In the genomic region with DNA sequence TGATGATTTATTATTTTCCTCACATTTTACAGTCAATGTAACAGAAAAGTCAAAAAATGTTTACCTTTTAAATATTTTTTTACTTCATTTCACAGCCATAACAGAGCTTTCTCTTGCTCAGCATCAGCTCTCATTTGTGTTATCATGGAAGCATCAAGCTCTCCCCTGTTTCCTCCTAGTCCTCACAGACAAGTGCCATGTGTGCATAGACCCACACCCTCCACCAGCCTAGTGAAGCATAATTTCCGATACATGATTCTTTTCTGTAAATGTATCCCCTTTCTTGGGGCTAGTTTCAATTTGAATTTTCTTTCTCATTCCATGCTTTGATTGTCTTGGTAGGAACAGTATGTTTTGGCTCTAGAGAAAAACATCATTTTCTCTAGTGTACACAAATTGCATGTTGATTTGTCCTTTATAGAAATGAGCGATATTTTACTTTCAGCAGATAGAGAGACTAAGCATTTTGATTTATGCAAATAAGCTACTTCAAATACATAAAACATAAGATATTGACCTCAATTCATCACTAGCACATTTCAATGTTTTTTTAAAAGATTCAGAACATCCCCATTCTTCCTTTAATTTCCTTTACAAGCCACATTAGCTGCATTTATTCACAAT, we compare ENCODE assay signal across 27 mouse cellular contexts.
A peak's percentile ranks its signal among the peaks of the same experiment; 100 is the strongest.
DNase-seq lines count a peak whose midpoint lies in the region; ATAC-seq and TF ChIP-seq lines count a peak whose summit lies in the region.
"Had no signal": no experiment of that assay in that cellular context is flagged by ENCODE, and none has a peak within 500 bp of the region (broad histone marks: within the 10 kb centered on the region; RNA-seq: fewer than 3 reads in every experiment).

No protein-coding gene starts in this region.

- H3K4me1 ChIP-seq in forebrain, embryonic 13.5 days: no peaks in the 10 kb centered on the region
- no peaks in the 10 kb centered on the region for H3K4me1 ChIP-seq in forebrain, embryonic 12.5 days
- no peaks in the 10 kb centered on the region for H3K4me1 ChIP-seq in hindbrain, embryonic 13.5 days (replicated peaks)
- no peaks in the 10 kb centered on the region for H3K4me1 ChIP-seq in hindbrain, postnatal 0 days (ENCODE audit: insufficient read depth, low read length)
- H3K4me1 ChIP-seq in midbrain, embryonic 16.5 days (ENCODE audit: control insufficient read depth, insufficient read depth, low read length): no peaks in the 10 kb centered on the region
- no peaks in the 10 kb centered on the region for H3K4me1 ChIP-seq in midbrain, embryonic 11.5 days (ENCODE audit: control insufficient read depth, insufficient read depth, low read length)
- H3K4me1 ChIP-seq in intestine, embryonic 15.5 days (replicated peaks): no peaks in the 10 kb centered on the region
- H3K4me1 ChIP-seq: embryonic facial prominence, embryonic 12.5 days; embryonic facial prominence, embryonic 15.5 days; heart, embryonic 10.5 days; heart, embryonic 13.5 days; hindbrain, embryonic 12.5 days had no signal

- H3K27ac ChIP-seq in forebrain, embryonic 13.5 days: no peak overlapping the region
- no peak overlapping the region for H3K27ac ChIP-seq in forebrain, embryonic 12.5 days
- peak overlapping the region; percentile 46; the same call in 1 of the 2 replicates for H3K27ac ChIP-seq in hindbrain, embryonic 13.5 days
- no peak overlapping the region for H3K27ac ChIP-seq in hindbrain, postnatal 0 days
- H3K27ac ChIP-seq in midbrain, embryonic 16.5 days (ENCODE audit: low read length): peak overlapping the region; percentile 8; the same call in 1 of the 2 replicates
- H3K27ac ChIP-seq in midbrain, embryonic 11.5 days (ENCODE audit: low read depth, low read length): no peak overlapping the region
- H3K27ac ChIP-seq in intestine, embryonic 15.5 days: no peak overlapping the region
- H3K27ac ChIP-seq: embryonic facial prominence, embryonic 12.5 days; embryonic facial prominence, embryonic 15.5 days; heart, adult 2 months; heart, embryonic 10.5 days; heart, embryonic 13.5 days; hindbrain, embryonic 12.5 days had no signal

- no peak overlapping the region for H3K9ac ChIP-seq in forebrain, embryonic 13.5 days
- H3K9ac ChIP-seq in forebrain, embryonic 12.5 days: no peak overlapping the region
- H3K9ac ChIP-seq in hindbrain, embryonic 13.5 days: no peak overlapping the region
- H3K9ac ChIP-seq in hindbrain, postnatal 0 days (replicated peaks; ENCODE audit: low read length): no peak overlapping the region
- H3K9ac ChIP-seq in midbrain, embryonic 16.5 days (ENCODE audit: low read depth, low read length): no peak overlapping the region
- no peak overlapping the region for H3K9ac ChIP-seq in midbrain, embryonic 11.5 days (ENCODE audit: low read length)
- H3K9ac ChIP-seq in intestine, embryonic 15.5 days: no peak overlapping the region
- H3K9ac ChIP-seq: embryonic facial prominence, embryonic 12.5 days; embryonic facial prominence, embryonic 15.5 days; heart, embryonic 13.5 days; hindbrain, embryonic 12.5 days had no signal

- no peak for DNase-seq in hindbrain, postnatal 0 days (ENCODE audit: low spot score)
- no peak for DNase-seq in midbrain, embryonic 11.5 days (ENCODE audit: low spot score, missing footprints)
- DNase-seq in layer of hippocampus, postnatal 25 days (ENCODE audit: extremely low spot score in 1 of 2, low spot score in 1 of 2): no peak
- DNase-seq: adrenal gland, adult 8-10 months; adrenal gland, postnatal 25 days; cerebellum, adult 11 months; cerebellum, adult 2 months; cerebellum, adult 9-11 months; cerebellum, postnatal 25 days; gastrocnemius, postnatal 10 days; gastrocnemius, postnatal 36 days; heart, adult 2 months; heart, postnatal 14 days had no signal

- H3K36me3 ChIP-seq in forebrain, embryonic 13.5 days (ENCODE audit: poor library complexity, severe bottlenecking): no peaks in the 10 kb centered on the region
- no peaks in the 10 kb centered on the region for H3K36me3 ChIP-seq in forebrain, embryonic 12.5 days (replicated peaks)
- H3K36me3 ChIP-seq in hindbrain, embryonic 13.5 days: no peaks in the 10 kb centered on the region
- H3K36me3 ChIP-seq in hindbrain, postnatal 0 days (ENCODE audit: insufficient read depth, low read length): no peaks in the 10 kb centered on the region
- H3K36me3 ChIP-seq in midbrain, embryonic 16.5 days (ENCODE audit: control insufficient read depth, insufficient read depth, low read length): no peaks in the 10 kb centered on the region
- H3K36me3 ChIP-seq in midbrain, embryonic 11.5 days (ENCODE audit: control insufficient read depth, insufficient read depth, low read length): no peaks in the 10 kb centered on the region
- no peaks in the 10 kb centered on the region for H3K36me3 ChIP-seq in intestine, embryonic 15.5 days
- H3K36me3 ChIP-seq: embryonic facial prominence, embryonic 12.5 days; embryonic facial prominence, embryonic 15.5 days; heart, embryonic 10.5 days; heart, embryonic 13.5 days; hindbrain, embryonic 12.5 days had no signal

- H3K4me2 ChIP-seq in forebrain, embryonic 13.5 days: no peak overlapping the region
- H3K4me2 ChIP-seq in forebrain, embryonic 12.5 days: no peak overlapping the region
- no peak overlapping the region for H3K4me2 ChIP-seq in hindbrain, embryonic 13.5 days
- no peak overlapping the region for H3K4me2 ChIP-seq in hindbrain, postnatal 0 days (ENCODE audit: low read depth, low read length)
- H3K4me2 ChIP-seq in midbrain, embryonic 16.5 days (ENCODE audit: low read length): no peak overlapping the region
- H3K4me2 ChIP-seq in midbrain, embryonic 11.5 days: no peak overlapping the region
- H3K4me2 ChIP-seq in intestine, embryonic 15.5 days (replicated peaks): no peak overlapping the region
- H3K4me2 ChIP-seq: embryonic facial prominence, embryonic 12.5 days; embryonic facial prominence, embryonic 15.5 days; heart, embryonic 13.5 days; hindbrain, embryonic 12.5 days had no signal

- no peaks in the 10 kb centered on the region for H3K27me3 ChIP-seq in forebrain, embryonic 13.5 days
- no peaks in the 10 kb centered on the region for H3K27me3 ChIP-seq in forebrain, embryonic 12.5 days
- H3K27me3 ChIP-seq in hindbrain, embryonic 13.5 days: no peaks in the 10 kb centered on the region
- no peaks in the 10 kb centered on the region for H3K27me3 ChIP-seq in hindbrain, postnatal 0 days (ENCODE audit: insufficient read depth, low read length)
- H3K27me3 ChIP-seq in midbrain, embryonic 16.5 days (ENCODE audit: control insufficient read depth, insufficient read depth, low read depth, low read length): no peaks in the 10 kb centered on the region
- H3K27me3 ChIP-seq in midbrain, embryonic 11.5 days (ENCODE audit: control insufficient read depth, insufficient read depth, low read length): no peaks in the 10 kb centered on the region
- no peaks in the 10 kb centered on the region for H3K27me3 ChIP-seq in intestine, embryonic 15.5 days (replicated peaks)
- H3K27me3 ChIP-seq: embryonic facial prominence, embryonic 12.5 days; embryonic facial prominence, embryonic 15.5 days; heart, embryonic 13.5 days; hindbrain, embryonic 12.5 days had no signal

- H3K9me3 ChIP-seq in forebrain, embryonic 13.5 days (replicated peaks): no peaks in the 10 kb centered on the region
- no peaks in the 10 kb centered on the region for H3K9me3 ChIP-seq in forebrain, embryonic 12.5 days
- no peaks in the 10 kb centered on the region for H3K9me3 ChIP-seq in hindbrain, embryonic 13.5 days
- H3K9me3 ChIP-seq in hindbrain, postnatal 0 days (ENCODE audit: low read length): no peaks in the 10 kb centered on the region
- H3K9me3 ChIP-seq in midbrain, embryonic 16.5 days (replicated peaks; ENCODE audit: control insufficient read depth, low read length, poor library complexity, severe bottlenecking): no peaks in the 10 kb centered on the region
- H3K9me3 ChIP-seq in midbrain, embryonic 11.5 days (ENCODE audit: control insufficient read depth, low read length): no peaks in the 10 kb centered on the region
- no peaks in the 10 kb centered on the region for H3K9me3 ChIP-seq in intestine, embryonic 15.5 days
- H3K9me3 ChIP-seq: embryonic facial prominence, embryonic 12.5 days; embryonic facial prominence, embryonic 15.5 days; heart, embryonic 10.5 days; heart, embryonic 13.5 days; hindbrain, embryonic 12.5 days had no signal

- WGBS in forebrain, embryonic 13.5 days: 70% methylated on average over 2 of the region's 2 CpGs
- 73% methylated on average over 2 of the region's 2 CpGs for WGBS in forebrain, embryonic 12.5 days
- WGBS in hindbrain, embryonic 13.5 days: 71% methylated on average over 2 of the region's 2 CpGs
- WGBS in hindbrain, postnatal 0 days: 70% methylated on average over 2 of the region's 2 CpGs
- WGBS in midbrain, embryonic 16.5 days: 43% methylated on average over 2 of the region's 2 CpGs
- WGBS in midbrain, embryonic 11.5 days: 84% methylated on average over 2 of the region's 2 CpGs
- WGBS in intestine, embryonic 15.5 days: 87% methylated on average over 2 of the region's 2 CpGs

- no peak for TF ChIP-seq CTCF in hindbrain, postnatal 0 days (IDR thresholded peaks at IDR 0.05; ENCODE audit: low read depth)

- H3K4me3 ChIP-seq in forebrain, embryonic 13.5 days: no peak overlapping the region
- no peak overlapping the region for H3K4me3 ChIP-seq in forebrain, embryonic 12.5 days (replicated peaks)
- no peak overlapping the region for H3K4me3 ChIP-seq in hindbrain, embryonic 13.5 days
- H3K4me3 ChIP-seq in hindbrain, postnatal 0 days (ENCODE audit: low read length): no peak overlapping the region
- no peak overlapping the region for H3K4me3 ChIP-seq in midbrain, embryonic 16.5 days (ENCODE audit: low read depth, low read length)
- H3K4me3 ChIP-seq in midbrain, embryonic 11.5 days (ENCODE audit: low read depth, low read length): no peak overlapping the region
- H3K4me3 ChIP-seq in intestine, embryonic 15.5 days (replicated peaks): no peak overlapping the region
- H3K4me3 ChIP-seq: embryonic facial prominence, embryonic 12.5 days; embryonic facial prominence, embryonic 15.5 days; heart, adult 2 months; heart, embryonic 10.5 days; heart, embryonic 13.5 days; hindbrain, embryonic 12.5 days had no signal

- peak; percentile 75 for ATAC-seq in forebrain, embryonic 13.5 days
- ATAC-seq in forebrain, embryonic 12.5 days (ENCODE audit: low FRiP score): no peak
- no peak for ATAC-seq in hindbrain, embryonic 13.5 days (ENCODE audit: low FRiP score)
- ATAC-seq in hindbrain, postnatal 0 days: no peak
- ATAC-seq in midbrain, embryonic 16.5 days: no peak
- ATAC-seq in midbrain, embryonic 11.5 days (ENCODE audit: low FRiP score): no peak
- ATAC-seq in intestine, embryonic 15.5 days: no peak
- ATAC-seq: activated CD4-positive, CD25-positive, alpha-beta regulatory T cell, adult 4 months; hindbrain, embryonic 16.5 days; inflammation-experienced regulatory T-cells, adult 6 months; intestine, postnatal 0 days had no signal

Comparison
In these comparisons a context has a peak if more than half of its experiments do, and no peak if none do; other contexts are left out.
1. H3K27ac ChIP-seq: peak in hindbrain, embryonic 13.5 days (single experiment) and midbrain, embryonic 16.5 days (single experiment); none in forebrain, embryonic 13.5 days (single experiment), forebrain, embryonic 12.5 days (single experiment), hindbrain, postnatal 0 days (single experiment), midbrain, embryonic 11.5 days (single experiment) and intestine, embryonic 15.5 days (single experiment).